Mouse (Mus musculus): ENCODE data around the gene Prkag2. TPM values are rescaled to one million over a fixed set of nuclear protein-coding genes. Genes with fewer than 3 reads are reported as not detected.

The Prkag2 gene
- polyA plus RNA-seq, 2 experiments: 3.1 to 4.0 TPM

DNA sequence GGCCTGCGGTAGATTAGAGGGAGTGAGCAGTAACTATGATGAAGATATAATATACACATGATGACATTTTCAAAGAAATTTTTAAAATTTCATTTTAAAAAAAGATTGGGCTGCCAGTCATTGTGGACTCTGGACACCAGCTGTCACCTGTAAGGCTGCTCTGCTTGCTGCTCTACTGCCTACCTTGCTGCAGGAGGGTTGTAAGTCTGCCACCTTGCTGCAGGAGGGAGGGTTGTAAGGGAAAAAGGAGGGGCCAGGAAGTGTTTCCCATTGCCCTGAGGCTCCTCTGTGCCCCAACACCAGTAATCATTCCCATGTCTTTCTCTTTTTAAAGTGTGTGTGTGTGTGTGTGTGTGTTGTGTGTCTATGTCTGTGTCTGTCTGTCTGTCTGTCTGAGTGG lies 22.1 kb upstream of the Prkag2 start:
- TF ChIP-seq EP300 (IDR thresholded peaks at IDR 0.05; ENCODE audit: low read depth) (no peak), CTCF (IDR thresholded peaks at IDR 0.05; ENCODE audit: low read depth) (0 out of 2 replicates have a peak, but pooled peaks have one; percentile 4)
- DNase-seq (ENCODE audit: low read depth in 3 of 3, low spot score in 3 of 3) (no peak), ATAC-seq (ENCODE audit: insufficient read depth) (no peak)
- H3K4me1 ChIP-seq (replicated peaks; ENCODE audit: control insufficient read depth in 2 of 2, insufficient read depth in 2 of 2, low read length in 1 of 2): no peaks in the 10 kb centered on the region
- H3K27ac ChIP-seq: no peak overlapping the region
- H3K9ac ChIP-seq (replicated peaks): no peak overlapping the region
- H3K4me2 ChIP-seq (ENCODE audit: low read depth): no peak overlapping the region
- WGBS (ENCODE audit: insufficient replicate concordance): 70% methylated on average over 1 of the region's 1 CpGs
- H3K27me3 ChIP-seq (ENCODE audit: control insufficient read depth, insufficient read depth, low read length): no peaks in the 10 kb centered on the region
- H3K4me3 ChIP-seq (ENCODE audit: insufficient read depth in 1 of 2, low read depth in 2 of 2, low read length in 2 of 2): no peak overlapping the region
- no peaks in the 10 kb centered on the region for H3K9me3 ChIP-seq (ENCODE audit: control insufficient read depth, low read length)
- H3K36me3 ChIP-seq (replicated peaks; ENCODE audit: control insufficient read depth, insufficient read depth, low read depth): no peaks in the 10 kb centered on the region

DNA sequence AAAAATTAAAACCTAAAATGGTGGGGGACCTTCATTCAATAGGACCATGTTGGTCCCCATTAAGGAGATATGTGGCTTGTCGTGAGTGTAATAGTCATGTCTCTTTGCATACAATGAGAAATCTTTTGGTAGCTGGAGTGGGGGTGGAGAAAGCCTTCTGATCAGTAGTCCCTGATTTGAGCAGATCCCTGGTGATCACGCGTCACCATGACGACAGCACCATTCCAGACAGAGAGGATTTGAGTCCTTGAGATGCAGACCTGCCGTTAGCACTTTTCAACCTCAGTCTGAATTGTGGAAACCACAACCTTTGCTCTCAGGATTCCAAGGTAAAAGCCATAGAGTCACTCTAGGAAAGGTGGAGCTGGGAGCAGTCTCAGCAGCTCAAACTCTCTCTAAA lies 18.7 kb upstream of the Prkag2 start:
- no peak overlapping the region for H3K4me2 ChIP-seq (ENCODE audit: low read depth)
- H3K9ac ChIP-seq (replicated peaks): no peak overlapping the region
- no peak for ATAC-seq (ENCODE audit: insufficient read depth)
- H3K36me3 ChIP-seq (replicated peaks; ENCODE audit: control insufficient read depth, insufficient read depth, low read depth): no peaks in the 10 kb centered on the region
- no peak overlapping the region for H3K27ac ChIP-seq
- WGBS (ENCODE audit: insufficient replicate concordance): 64% methylated on average over 5 of the region's 5 CpGs
- no peak for TF ChIP-seq EP300 (IDR thresholded peaks at IDR 0.05; ENCODE audit: low read depth)
- no peak for TF ChIP-seq CTCF (IDR thresholded peaks at IDR 0.05; ENCODE audit: low read depth)
- no peaks in the 10 kb centered on the region for H3K27me3 ChIP-seq (ENCODE audit: control insufficient read depth, insufficient read depth, low read length)
- DNase-seq (ENCODE audit: low read depth in 3 of 3, low spot score in 3 of 3): no peak
- H3K4me3 ChIP-seq (ENCODE audit: insufficient read depth in 1 of 2, low read depth in 2 of 2, low read length in 2 of 2): no peak overlapping the region
- no peaks in the 10 kb centered on the region for H3K4me1 ChIP-seq (replicated peaks; ENCODE audit: control insufficient read depth in 2 of 2, insufficient read depth in 2 of 2, low read length in 1 of 2)
- no peaks in the 10 kb centered on the region for H3K9me3 ChIP-seq (ENCODE audit: control insufficient read depth, low read length)

- no peak overlapping the region for H3K4me2 ChIP-seq (ENCODE audit: low read depth)
- no peak overlapping the region for H3K27ac ChIP-seq
- no peak overlapping the region for H3K4me3 ChIP-seq (ENCODE audit: insufficient read depth in 1 of 2, low read depth in 2 of 2, low read length in 2 of 2)
- DNase-seq (ENCODE audit: low read depth in 3 of 3, low spot score in 3 of 3) (no peak), ATAC-seq (ENCODE audit: insufficient read depth) (no peak)
- H3K27me3 ChIP-seq (ENCODE audit: control insufficient read depth, insufficient read depth, low read length): no peaks in the 10 kb centered on the region
- H3K9me3 ChIP-seq (ENCODE audit: control insufficient read depth, low read length): no peaks in the 10 kb centered on the region
- H3K4me1 ChIP-seq (replicated peaks; ENCODE audit: control insufficient read depth in 2 of 2, insufficient read depth in 2 of 2, low read length in 1 of 2): no peaks in the 10 kb centered on the region
- no peak overlapping the region for H3K9ac ChIP-seq (replicated peaks)
- 33% methylated on average over 5 of the region's 5 CpGs for WGBS (ENCODE audit: insufficient replicate concordance)
- H3K36me3 ChIP-seq (replicated peaks; ENCODE audit: control insufficient read depth, insufficient read depth, low read depth): no peaks in the 10 kb centered on the region
- no peak for TF ChIP-seq EP300 (IDR thresholded peaks at IDR 0.05; ENCODE audit: low read depth)
- no peak for TF ChIP-seq CTCF (IDR thresholded peaks at IDR 0.05; ENCODE audit: low read depth)
Measured at GRCm38 (mm10) chr5:25115997-25116396, 15.6 kb upstream of the Prkag2 start.

DNA sequence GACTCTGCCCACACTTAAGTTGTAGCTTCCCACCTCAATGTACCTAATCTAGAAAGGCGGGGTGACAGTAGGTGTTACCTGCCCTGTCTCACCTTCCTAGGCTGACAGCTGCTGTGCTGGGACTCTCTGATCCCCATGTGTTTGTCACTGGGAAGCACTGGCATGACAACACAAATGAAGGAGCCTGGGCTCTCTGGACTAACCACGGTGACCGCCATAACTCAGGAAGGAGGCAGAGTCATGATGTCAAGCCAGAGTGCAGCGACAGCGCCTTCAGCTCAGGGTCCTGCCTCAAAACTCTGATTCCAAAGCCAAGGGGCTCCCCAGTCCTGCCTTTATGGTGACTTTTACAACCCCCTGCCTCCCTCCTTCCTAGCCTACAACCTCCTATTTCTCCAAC lies 14.8 kb upstream of the Prkag2 start:
- Histone ChIP-seq H3K9ac (replicated peaks) (no peak overlapping the region), H3K4me2 (ENCODE audit: low read depth) (no peak overlapping the region), H3K9me3 (ENCODE audit: control insufficient read depth, low read length) (no peaks in the 10 kb centered on the region), H3K4me1 (replicated peaks; ENCODE audit: control insufficient read depth in 2 of 2, insufficient read depth in 2 of 2, low read length in 1 of 2) (no peaks in the 10 kb centered on the region), H3K36me3 (replicated peaks; ENCODE audit: control insufficient read depth, insufficient read depth, low read depth) (no peaks in the 10 kb centered on the region), H3K27me3 (ENCODE audit: control insufficient read depth, insufficient read depth, low read length) (no peaks in the 10 kb centered on the region), H3K4me3 (ENCODE audit: insufficient read depth in 1 of 2, low read depth in 2 of 2, low read length in 2 of 2) (no peak overlapping the region), H3K27ac (no peak overlapping the region)
- DNase-seq (ENCODE audit: low read depth in 3 of 3, low spot score in 3 of 3) (no peak), ATAC-seq (ENCODE audit: insufficient read depth) (no peak)
- no peak for TF ChIP-seq EP300 (IDR thresholded peaks at IDR 0.05; ENCODE audit: low read depth)
- no peak for TF ChIP-seq CTCF (IDR thresholded peaks at IDR 0.05; ENCODE audit: low read depth)
- 32% methylated on average over 5 of the region's 5 CpGs for WGBS (ENCODE audit: insufficient replicate concordance)

DNA sequence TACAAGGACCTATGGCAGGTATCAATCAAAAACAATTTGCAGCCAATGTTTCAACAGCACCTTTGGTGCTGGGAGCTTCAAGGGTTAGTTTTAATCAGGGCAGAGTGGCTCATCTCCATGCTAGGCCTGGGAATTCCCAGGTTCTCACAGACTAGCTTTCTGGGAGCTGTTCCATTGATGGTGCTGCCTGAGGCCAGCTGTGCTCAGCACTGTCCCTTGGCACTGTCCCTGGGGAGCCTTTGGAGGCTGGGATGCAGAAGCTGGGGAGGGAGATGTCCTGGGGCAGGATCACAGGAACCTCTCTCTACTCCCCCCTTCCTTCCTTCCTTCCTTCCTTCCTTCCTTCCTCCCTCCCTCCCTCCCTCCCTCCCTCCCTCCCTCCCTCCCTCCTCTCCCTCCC lies 13.7 kb upstream of the Prkag2 start:
- Histone ChIP-seq H3K4me2 (ENCODE audit: low read depth) (no peak overlapping the region), H3K36me3 (replicated peaks; ENCODE audit: control insufficient read depth, insufficient read depth, low read depth) (no peaks in the 10 kb centered on the region), H3K27me3 (ENCODE audit: control insufficient read depth, insufficient read depth, low read length) (no peaks in the 10 kb centered on the region), H3K4me3 (ENCODE audit: insufficient read depth in 1 of 2, low read depth in 2 of 2, low read length in 2 of 2) (no peak overlapping the region), H3K9me3 (ENCODE audit: control insufficient read depth, low read length) (no peaks in the 10 kb centered on the region), H3K9ac (replicated peaks) (no peak overlapping the region), H3K27ac (no peak overlapping the region), H3K4me1 (replicated peaks; ENCODE audit: control insufficient read depth in 2 of 2, insufficient read depth in 2 of 2, low read length in 1 of 2) (no peaks in the 10 kb centered on the region)
- DNase-seq (ENCODE audit: low read depth in 3 of 3, low spot score in 3 of 3): no peak
- no peak for ATAC-seq (ENCODE audit: insufficient read depth)
- no peak for TF ChIP-seq CTCF (IDR thresholded peaks at IDR 0.05; ENCODE audit: low read depth)
- TF ChIP-seq EP300 (IDR thresholded peaks at IDR 0.05; ENCODE audit: low read depth): no peak
